Mouse (Mus musculus) erythroblast, adult 5-6 weeks (primary cell): ENCODE measurements around the gene Trim58. TPM values are rescaled to one million over a fixed set of nuclear protein-coding genes. Genes with fewer than 3 reads are reported as not detected.
A peak's percentile ranks its signal among the peaks of the same experiment; 100 is the strongest.

ENCODE experiments used
- ATAC-seq: replicated peaks from 2 replicates; pipeline ENCODE4 v1.8.0; 2016; ENCODE audit warnings: moderate number of reproducible peaks, mild to moderate bottlenecking, moderate TSS enrichment, inconsistent platforms; ENCODE audit not compliant: poor library complexity, low FRiP score, severe bottlenecking
- total RNA-seq, 2 experiments: library from RNA; stranded (forward) in 1 of 2; stranded (reverse) in 1 of 2; fragments of 150-400 nt in 1 of 2; fragments of 200-764, 138-1000 nt in 1 of 2; gene quantifications; 2 replicates each; pipeline versions ENCODE4 v1.2.3 to v1.2.4; 2015 to 2017; ENCODE audit warnings: low replicate concordance in 2 of 2

Gene Trim58
- total RNA-seq (2015; ENCODE audit: low replicate concordance) = 320 and 369 TPM in 2 replicates
- 372 and 438 TPM in 2 replicates for total RNA-seq (2017; ENCODE audit: low replicate concordance)

DNA sequence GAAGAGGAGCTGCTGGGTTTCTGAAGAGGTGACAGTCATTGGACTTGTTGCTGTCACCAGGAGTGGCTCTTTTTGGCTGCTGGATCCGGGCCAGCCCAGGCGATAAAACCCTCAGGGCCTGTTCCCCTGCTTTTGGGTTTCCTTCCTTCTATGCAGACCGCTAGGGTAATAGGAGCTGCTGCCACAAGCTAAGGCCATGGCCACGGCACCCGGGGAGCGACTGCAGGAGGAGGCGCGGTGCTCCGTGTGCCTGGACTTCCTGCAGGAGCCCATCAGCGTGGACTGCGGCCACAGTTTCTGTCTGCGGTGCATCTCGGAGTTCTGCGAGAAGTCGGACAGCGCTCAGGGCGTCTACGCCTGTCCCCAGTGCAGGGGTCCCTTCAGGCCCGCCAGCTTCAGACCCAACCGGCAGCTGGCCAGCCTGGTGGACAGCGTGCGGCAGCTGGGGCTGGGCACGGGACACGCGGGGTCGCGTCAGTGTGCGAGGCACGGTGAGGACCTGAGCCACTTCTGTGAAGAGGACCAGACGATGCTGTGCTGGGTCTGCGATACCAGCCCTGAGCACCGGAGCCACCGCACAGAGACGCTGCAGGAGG, at the start of gene Trim58:
TSS of gene Trim58 (plus strand) at position 194 of the 596 bp plus-strand sequence.
- ATAC-seq = peak; percentile 54

DNA sequence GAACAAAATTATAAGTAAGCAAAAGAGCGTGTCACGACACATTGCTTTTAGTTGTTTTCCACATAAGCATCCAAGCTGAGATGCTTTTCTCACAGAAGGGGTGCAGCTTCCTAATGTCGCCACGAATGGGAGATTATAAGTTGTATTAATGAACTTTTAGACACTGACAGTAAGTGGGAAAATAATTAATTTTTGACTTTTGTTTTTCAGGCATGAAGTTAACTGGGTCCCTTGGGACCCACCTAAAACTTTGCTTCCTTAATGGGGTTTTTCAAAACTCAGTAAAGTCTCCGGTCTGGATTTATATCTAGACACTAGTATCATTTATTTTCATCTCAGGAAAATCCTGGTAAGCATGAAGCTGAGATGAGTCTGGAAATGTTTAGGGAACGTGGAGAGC, 45.5 kb upstream of the Trim58 start, which contains the start of gene Olfr324:
TSS of gene Olfr324 (plus strand) at position 301 of the 400 bp plus-strand sequence.
- no peak for ATAC-seq

DNA sequence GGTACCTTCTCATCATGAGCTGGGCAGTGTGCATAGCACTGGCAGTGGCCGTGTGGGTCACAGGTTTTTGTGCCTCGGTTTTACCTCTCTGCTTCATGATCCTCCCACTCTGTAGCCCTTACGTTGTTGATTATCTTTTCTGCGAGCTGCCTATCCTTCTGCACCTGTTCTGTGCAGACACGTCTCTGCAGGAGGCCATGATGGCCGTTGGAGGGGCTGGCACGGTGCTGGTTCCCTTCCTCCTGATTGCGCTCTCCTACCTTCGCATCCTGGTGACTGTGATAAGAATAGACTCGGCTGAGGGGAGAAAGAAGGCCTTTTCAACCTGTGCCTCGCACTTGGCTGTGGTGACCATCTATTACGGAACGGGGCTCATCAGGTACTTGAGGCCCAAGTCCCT, 42.4 kb upstream of the Trim58 start:
- ATAC-seq = no peak

DNA sequence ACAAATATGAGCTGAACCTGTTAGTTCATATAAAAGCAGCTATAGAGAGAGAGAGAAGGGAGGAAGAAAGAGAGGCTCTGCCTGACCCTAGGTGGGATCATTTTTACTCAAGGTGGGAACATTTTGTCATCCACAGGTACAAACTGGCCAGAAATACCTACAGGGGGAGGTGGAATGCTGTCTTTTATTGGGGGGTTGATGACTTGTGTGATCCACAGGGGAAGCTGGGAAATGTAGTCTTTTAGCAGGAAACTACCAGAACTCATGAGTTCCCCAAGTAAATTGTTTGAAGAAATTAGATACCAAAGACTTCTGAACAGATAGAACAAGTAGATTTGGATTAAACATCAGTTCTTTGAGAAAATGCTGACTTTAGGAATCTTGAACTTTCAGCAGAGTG, 38.2 kb upstream of the Trim58 start:
- no peak for ATAC-seq

DNA sequence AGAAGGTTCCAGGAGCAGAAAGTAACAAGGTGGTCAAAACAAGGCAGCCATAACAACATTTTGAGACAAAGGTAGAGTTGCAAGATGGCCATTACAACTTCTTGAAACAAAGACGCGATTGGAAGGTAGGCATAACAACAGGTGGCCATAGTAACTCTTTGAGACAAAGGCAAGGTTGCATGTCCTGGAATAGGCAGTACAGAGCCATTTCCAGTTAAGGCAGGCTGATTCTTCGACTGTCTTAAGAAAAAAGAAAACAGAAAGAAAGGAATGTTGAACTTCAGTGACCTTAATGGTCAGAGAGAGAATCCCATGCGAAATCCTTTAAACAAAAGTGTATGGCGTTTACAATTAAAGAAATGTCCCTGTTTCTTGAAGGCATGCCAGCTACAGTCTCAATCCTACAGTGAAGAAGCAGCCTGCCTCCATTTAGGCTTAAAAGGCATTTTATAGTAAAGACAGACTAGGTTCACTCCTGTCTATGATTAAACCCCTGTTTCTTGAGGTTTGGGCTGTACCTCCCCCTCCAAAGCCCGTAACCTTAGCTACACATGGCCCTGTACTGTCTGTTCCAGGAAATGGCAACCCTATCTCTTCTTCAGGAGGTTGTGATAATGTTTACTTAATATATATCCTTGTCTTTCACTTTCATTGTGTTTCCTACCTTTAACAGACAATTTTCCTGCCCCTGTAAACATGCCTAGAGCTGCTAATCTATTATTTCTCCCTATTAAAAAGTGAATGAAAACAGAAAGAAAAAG, 37.3 kb upstream of the Trim58 start:
- no peak for ATAC-seq

DNA sequence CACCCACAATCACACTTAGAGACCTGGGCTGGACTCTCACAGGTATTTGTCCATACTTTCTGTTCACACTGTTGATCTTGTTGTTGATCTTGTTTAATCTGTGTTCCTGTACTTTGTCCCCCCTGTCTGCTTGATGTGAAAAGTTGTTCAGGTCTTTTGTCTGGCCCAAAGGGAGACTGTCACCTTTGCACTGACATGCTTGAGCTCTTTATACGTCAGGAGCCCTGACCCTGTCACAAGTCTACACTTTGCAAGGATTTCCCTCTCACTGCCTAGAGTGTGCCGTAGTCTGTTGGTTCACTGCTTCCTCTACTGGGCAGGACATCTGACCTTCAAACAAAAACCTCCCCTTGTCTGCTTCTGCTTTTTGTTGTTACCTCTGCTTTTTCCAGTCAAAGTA, 35.6 kb upstream of the Trim58 start:
- no peak for ATAC-seq

DNA sequence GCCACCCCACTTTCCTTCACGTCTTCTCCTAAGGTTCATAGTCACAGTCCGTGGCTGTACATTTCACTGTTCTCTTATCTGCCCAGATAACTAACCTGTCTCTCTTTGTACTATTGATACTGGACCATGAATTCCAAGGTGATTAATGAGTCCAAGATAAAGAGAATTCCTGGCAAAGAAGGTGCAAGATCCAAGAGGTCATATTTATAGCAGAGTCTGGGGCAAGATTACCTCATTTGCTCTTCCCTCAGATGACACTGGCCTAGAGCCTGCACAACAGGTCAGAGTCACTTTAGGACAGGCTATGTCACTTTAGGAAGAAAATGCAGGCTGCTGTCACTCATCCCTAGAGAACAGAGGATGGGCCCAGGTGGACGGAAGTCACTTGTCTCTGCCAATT, 35.0 kb upstream of the Trim58 start:
- ATAC-seq = no peak

DNA sequence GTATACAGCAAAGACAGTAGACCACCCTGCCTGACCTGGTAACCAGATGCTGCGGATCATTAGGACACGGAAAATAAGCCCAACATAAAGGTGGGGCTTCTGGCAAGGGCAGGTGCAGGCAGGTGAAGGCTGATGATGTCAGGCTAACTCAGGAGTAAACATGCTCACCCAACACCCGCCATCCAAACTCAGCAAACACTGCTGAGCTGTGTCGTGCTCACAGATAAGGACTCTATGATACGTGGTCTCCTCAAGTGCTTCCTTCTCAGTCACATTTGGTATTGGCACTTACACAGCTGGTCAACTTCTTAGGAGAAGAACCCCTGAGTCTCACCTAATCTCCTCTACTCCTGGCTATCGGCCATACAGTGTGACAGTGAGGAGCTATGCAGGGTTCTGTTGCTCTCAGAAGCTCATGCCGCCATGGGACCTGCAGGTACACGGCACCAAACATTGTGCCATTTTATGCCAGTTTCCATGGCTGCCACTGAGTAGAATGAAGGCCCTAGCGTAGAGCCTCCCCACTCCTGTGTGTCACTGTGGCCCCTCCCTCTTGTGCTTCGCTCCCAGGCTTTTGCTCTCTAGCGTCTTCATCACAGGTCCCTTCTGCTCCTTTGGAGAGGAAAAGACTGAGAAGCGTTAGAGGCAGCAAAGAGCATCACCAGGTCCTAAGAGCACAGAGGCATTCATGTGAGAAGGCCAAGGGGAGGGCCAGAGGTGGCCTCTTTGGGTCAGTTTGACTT, 33.9 kb upstream of the Trim58 start:
- ATAC-seq = 0 out of 2 replicates have a peak, but pooled peaks have one; percentile 25

DNA sequence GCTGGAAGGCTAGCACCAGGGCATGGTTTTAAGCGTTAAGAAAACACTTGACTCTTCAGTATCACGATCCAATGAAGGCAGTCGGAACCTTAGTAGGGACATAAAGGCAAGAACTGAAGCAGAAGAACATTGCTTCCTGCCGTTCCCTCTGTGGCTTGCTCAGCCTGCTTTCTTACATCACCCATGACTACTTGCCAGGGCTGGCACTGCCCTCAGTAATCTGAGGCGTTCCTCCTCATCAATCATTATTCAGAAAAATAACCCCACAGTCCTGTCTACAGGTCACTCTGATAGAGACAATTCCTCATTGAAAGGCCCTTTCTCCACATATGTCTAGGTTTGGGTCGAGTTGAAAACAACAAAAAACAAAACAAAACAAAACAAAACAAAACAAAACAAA, 33.2 kb upstream of the Trim58 start:
- no peak for ATAC-seq

DNA sequence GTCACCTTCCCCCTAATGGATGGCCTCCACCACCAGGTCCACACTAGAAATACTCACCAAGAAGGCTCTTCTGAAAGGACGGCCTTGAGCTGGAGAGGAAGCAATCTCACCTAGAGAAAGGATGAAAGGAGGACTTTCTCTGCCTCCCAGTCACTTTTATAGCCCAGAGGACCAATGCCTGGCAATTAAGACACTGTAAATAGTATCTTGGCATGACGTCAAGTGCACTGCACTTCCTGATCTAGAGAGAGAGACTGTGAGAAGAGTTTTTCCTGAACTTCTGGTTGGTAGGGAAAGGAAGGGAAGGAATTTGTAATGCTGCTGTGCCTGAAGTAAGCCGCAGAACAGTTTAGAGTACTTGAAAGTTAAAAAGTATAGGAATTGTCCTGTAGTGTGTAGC, 26.9 kb upstream of the Trim58 start:
- ATAC-seq = no peak

DNA sequence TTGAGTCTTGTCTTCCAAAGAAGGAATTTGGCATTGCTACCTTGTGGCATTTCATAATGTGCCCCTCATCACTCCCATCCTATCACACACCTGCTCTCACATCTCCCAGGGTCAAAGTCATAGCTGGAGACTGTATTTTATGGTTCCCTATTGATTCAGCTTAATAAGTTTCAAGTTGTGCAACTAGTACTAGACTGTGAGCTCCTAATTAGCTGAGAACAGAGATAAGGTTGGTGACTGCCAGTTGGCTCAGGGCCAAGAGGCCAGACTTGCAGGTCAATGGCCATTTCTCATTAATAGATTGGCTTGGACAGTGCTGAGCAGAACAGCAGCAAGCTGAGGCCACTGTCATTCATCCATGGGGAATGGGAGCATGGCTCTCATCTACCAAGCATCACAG, 25.7 kb upstream of the Trim58 start:
- ATAC-seq = no peak

DNA sequence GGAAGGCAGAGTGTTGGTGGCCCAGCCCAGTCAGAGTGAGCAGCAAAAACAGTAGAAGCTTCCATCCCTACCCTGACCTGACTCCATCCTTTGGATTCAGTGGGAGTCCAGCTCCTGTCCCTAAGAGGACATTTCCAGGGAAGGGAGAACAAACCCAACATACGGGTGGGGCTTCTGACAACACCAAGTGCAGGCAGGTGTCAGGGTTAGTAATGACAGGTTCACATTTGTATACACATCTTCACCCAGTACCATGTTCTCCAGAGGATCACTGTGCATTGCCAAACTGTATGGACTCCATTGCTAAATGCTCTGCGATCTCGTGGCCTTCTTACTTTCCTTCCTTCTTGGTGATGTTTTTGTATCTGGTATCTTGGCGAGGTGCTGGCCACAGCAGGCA, 24.3 kb upstream of the Trim58 start, which contains the start of gene 2210407C18Rik:
TSS of gene 2210407C18Rik (minus strand) at position 101 of the 400 bp plus-strand sequence.
- ATAC-seq = no peak

DNA sequence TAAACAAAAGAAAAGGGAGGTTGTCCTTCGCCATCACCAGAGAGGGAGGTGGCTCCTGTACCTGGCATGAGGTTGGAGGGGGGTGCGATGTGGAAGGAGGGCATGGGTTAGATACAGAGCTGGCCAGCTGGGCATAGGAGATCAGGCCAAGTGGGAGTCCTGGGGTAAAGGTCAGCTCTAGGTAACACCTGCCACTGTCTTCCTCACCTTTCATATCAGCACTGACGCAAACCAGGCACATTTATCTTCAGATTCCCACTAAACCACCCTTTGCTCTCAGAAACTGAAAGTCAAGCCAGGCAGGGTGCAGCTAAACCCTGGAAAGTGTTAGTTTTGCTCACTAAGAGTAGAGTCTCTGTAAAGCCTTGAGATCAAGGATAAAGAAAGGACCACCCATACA, 21.9 kb upstream of the Trim58 start:
- ATAC-seq = no peak

DNA sequence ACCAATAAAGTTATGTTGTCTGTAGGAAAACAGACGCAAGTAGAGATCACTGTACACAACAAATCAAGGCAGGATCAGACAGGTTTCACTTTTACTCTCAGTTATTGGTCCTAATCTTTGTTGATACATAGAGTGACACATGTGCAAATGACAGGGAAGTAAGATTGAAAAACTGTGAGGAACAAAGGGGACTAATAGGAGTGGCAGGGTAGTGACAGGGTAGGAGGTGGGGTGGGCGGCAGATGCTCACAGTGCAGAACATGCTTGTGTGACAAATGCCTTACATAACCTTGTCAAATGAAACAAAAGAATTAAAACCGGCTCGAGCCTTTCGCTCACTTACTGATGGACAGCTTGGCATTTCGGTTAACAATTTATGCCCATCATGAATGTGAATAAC, 21.5 kb upstream of the Trim58 start:
- no peak for ATAC-seq

DNA sequence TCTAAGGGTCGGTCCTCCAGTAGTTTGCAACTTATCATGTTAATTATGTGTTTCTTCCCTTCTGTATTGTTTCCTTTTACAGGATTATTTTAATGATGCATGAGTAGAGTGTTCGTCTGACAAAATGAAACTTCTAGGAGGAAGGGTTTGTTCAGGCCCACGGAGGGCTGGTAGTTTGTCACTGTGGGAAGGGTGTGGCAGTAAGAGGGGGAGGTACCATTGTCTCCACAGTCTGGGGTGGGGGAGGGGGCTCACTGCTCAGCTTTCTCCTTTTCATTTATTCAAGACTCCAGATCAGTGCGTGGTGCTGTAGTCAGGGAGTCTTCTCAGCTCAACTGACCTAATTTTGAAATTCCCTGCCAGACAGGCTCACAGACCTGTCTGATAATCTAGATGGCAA, 14.1 kb upstream of the Trim58 start:
- ATAC-seq = no peak

DNA sequence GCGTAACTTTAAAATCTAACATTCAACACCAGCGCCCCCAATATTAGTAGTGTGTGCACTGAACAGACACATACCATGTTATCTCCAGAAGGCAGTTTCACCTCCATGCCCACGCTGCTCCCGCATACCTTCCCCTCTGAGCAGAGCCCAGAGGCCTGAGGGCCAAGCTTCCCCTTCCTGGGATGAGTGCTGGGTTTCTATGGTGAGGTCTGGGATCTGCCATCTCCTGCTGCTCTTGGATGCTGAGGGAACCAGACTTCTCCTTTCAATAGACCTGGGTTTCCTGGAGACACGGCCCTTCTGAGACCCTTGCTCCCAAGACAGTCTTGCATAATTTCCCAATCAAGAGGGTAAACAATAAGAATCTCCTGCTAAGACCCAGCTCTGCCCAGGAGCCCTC, 9.9 kb upstream of the Trim58 start, which contains the start of gene Olfr323:
TSS of gene Olfr323 (minus strand) at position 101 of the 400 bp plus-strand sequence.
- no peak for ATAC-seq

DNA sequence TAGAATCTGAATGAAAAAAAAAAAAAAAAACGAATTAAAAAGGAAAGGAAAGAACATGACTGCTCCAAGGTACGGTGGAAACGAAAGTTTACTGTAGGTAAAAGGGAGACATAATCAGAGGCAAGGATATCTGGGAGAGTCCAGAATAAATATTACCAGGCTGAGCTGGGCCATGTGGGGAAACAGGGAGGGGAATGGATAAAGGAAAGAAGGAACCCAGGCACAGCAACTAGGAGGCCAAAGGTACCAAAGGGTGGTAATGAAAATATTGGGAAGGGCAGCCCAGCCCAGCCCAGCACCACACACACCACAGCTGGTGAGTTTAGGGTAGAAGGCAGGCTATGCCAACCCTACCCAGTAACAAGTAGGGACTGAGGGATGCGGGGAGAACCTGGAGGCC, 5.4 kb upstream of the Trim58 start:
- no peak for ATAC-seq

DNA sequence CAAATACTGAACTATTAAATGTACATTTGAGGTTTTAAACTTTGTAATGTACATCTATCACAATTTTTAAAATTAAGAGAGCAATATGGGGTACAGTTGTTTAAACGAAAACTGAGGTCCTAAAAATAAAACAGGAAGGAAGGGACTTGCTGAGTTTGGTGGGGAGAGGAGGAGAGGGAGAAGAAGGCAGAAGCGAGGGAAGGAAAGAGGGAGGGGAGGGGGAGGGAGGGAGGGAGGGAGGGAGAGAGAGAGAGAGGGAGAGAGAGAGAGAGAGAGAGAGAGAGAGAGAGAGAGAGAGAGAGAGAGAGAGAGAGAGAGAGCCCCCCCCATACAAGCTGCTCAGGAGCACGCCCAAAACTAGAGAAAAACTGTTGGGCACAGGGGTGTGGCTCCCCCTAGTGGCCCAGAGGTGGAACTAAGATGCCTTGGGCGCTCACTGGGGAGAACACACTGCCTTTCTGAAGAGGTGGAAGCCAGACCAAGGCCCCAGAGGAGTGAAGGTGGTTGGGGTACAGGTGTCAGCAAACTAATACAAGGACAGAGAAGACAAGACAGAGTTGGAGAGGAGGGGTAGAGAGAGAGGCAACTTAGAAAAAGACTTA, 3.8 kb upstream of the Trim58 start:
- ATAC-seq = peak; percentile 63

DNA sequence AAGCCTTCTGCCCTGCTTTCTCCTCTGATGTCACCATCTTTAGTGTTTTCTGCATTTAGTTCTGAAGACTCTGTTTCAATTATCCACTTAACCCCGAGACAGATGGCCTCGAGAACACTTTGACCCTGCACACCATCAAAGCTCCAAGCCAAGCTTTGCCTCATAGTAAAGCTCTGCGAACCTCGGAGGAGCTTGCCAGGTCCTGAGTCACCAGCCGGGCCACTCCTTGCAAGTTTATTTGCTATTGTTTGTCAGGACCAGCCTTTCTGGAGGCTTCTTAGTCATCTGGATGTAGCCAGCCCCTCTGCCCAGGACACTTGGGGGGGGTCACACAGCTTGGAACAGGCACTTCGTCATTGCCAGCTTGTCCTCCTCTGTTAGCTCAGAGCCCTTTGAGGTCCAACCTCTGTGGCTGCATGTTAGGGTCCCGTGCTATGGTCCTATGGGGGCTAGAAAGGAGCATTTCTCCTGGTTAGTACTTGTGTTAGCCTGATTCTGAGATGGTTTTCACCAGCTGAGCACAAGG, 2.0 kb upstream of the Trim58 start:
- ATAC-seq = no peak

DNA sequence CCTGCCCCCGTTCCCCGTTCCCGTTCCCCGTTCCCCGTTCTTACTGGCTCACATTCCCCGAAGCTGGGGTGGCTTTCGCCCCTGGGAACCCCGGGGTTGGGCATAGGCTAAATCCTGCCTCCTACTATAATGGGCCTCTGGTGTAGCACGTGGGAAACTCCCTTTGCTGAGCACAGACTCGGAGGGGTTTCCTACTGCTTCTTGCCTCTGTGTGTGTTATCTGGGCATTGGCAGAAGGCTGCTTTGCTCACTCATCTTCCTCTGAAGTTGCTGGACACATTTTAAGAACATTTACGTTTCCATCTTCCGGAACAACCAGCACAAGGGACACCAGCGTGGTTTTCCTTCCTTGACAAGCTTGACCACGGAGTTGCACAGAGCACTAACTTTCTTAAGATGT, 792 bp downstream of the Trim58 start:
- peak; percentile 48 for ATAC-seq
